Mouse (Mus musculus) erythroblast, adult 5-6 weeks (primary cell): ENCODE results near the gene Tradd. TPM values are rescaled to one million over a fixed set of nuclear protein-coding genes. Genes with fewer than 3 reads are reported as not detected.

Experiments used
- ATAC-seq: replicated peaks from 2 replicates; pipeline ENCODE4 v1.8.0; 2016; ENCODE audit warnings: moderate number of reproducible peaks, mild to moderate bottlenecking, moderate TSS enrichment, inconsistent platforms; ENCODE audit not compliant: poor library complexity, low FRiP score, severe bottlenecking
- total RNA-seq, 2 experiments: library from RNA; stranded (forward) in 1 of 2; stranded (reverse) in 1 of 2; fragments of 150-400 nt in 1 of 2; fragments of 200-764, 138-1000 nt in 1 of 2; gene quantifications; 2 replicates each; pipeline versions ENCODE4 v1.2.3 to v1.2.4; 2015 to 2017; ENCODE audit warnings: low replicate concordance in 2 of 2

The Tradd gene
- total RNA-seq, 2 experiments from 2014 or later: 3.5 to 3.6 TPM

- ATAC-seq: no peak
Observed at GRCm38 (mm10) chr8:105209153-105210110, 55.0 kb downstream of the Tradd start.

Other genes starting within 250 kb of the Tradd start
- not detected in 2 replicates for gene Ces3a, start 216.0 kb downstream of the Tradd start, total RNA-seq (2015; ENCODE audit: low replicate concordance)
- gene Ces3a, start 216.0 kb downstream of the Tradd start, total RNA-seq (2017; ENCODE audit: low replicate concordance): not detected in 2 replicates
- gene Ces3b, start 180.9 kb downstream of the Tradd start, total RNA-seq (2015; ENCODE audit: low replicate concordance): not detected in 2 replicates
- not detected in 2 replicates for gene Ces3b, start 180.9 kb downstream of the Tradd start, total RNA-seq (2017; ENCODE audit: low replicate concordance)
- gene Ces4a, start 132.8 kb downstream of the Tradd start, total RNA-seq (2015; ENCODE audit: low replicate concordance): not detected in 2 replicates
- gene Ces4a, start 132.8 kb downstream of the Tradd start, total RNA-seq (2017; ENCODE audit: low replicate concordance): not detected in 2 replicates
- gene Cbfb, start 93.9 kb downstream of the Tradd start, total RNA-seq (2015; ENCODE audit: low replicate concordance): 28.6 and 37.6 TPM in 2 replicates
- gene Cbfb, start 93.9 kb downstream of the Tradd start, total RNA-seq (2017; ENCODE audit: low replicate concordance): 27.2 and 33.1 TPM in 2 replicates
- 16.9 and 22.5 TPM in 2 replicates for gene D230025D16Rik, start 39.5 kb downstream of the Tradd start, total RNA-seq (2015; ENCODE audit: low replicate concordance)
- 20.1 and 22.6 TPM in 2 replicates for gene D230025D16Rik, start 39.5 kb downstream of the Tradd start, total RNA-seq (2017; ENCODE audit: low replicate concordance)
- not detected in 2 replicates for gene B3gnt9, start 9.5 kb downstream of the Tradd start, total RNA-seq (2015; ENCODE audit: low replicate concordance)
- gene B3gnt9, start 9.5 kb downstream of the Tradd start, total RNA-seq (2017; ENCODE audit: low replicate concordance): 0.09 TPM in 1 of 2 replicates, not detected in the other
- 1.3 and 3.5 TPM in 2 replicates for gene Fbxl8, start within 50 bp of the Tradd start, total RNA-seq (2015; ENCODE audit: low replicate concordance)
- gene Fbxl8, start within 50 bp of the Tradd start, total RNA-seq (2017; ENCODE audit: low replicate concordance): 0.28 and 0.94 TPM in 2 replicates
- not detected in 2 replicates for gene Hsf4, start 5.2 kb upstream of the Tradd start, total RNA-seq (2015; ENCODE audit: low replicate concordance)
- not detected in 2 replicates for gene Hsf4, start 5.2 kb upstream of the Tradd start, total RNA-seq (2017; ENCODE audit: low replicate concordance)
- not detected in 2 replicates for gene Nol3, start 11.5 kb upstream of the Tradd start, total RNA-seq (2015; ENCODE audit: low replicate concordance)
- gene Nol3, start 11.5 kb upstream of the Tradd start, total RNA-seq (2017; ENCODE audit: low replicate concordance): not detected in 2 replicates
- gene 4931428F04Rik, start 25.3 kb upstream of the Tradd start, total RNA-seq (2015; ENCODE audit: low replicate concordance): 1.0 and 3.8 TPM in 2 replicates
- gene 4931428F04Rik, start 25.3 kb upstream of the Tradd start, total RNA-seq (2017; ENCODE audit: low replicate concordance): 0.70 and 1.2 TPM in 2 replicates
- gene Exoc3l, start 31.5 kb upstream of the Tradd start, total RNA-seq (2015; ENCODE audit: low replicate concordance): 0.38 and 5.9 TPM in 2 replicates
- gene Exoc3l, start 31.5 kb upstream of the Tradd start, total RNA-seq (2017; ENCODE audit: low replicate concordance): 15.0 and 26.8 TPM in 2 replicates
- 289 and 294 TPM in 2 replicates for gene E2f4, start 33.1 kb upstream of the Tradd start, total RNA-seq (2015; ENCODE audit: low replicate concordance)
- 120 and 129 TPM in 2 replicates for gene E2f4, start 33.1 kb upstream of the Tradd start, total RNA-seq (2017; ENCODE audit: low replicate concordance)
- gene Elmo3, start 41.0 kb upstream of the Tradd start, total RNA-seq (2015; ENCODE audit: low replicate concordance): 13.8 and 17.3 TPM in 2 replicates
- gene Elmo3, start 41.0 kb upstream of the Tradd start, total RNA-seq (2017; ENCODE audit: low replicate concordance): 22.1 and 30.7 TPM in 2 replicates
- gene Lrrc29, start 61.7 kb upstream of the Tradd start, total RNA-seq (2015; ENCODE audit: low replicate concordance): 13.4 and 35.9 TPM in 2 replicates
- gene Lrrc29, start 61.7 kb upstream of the Tradd start, total RNA-seq (2017; ENCODE audit: low replicate concordance): 26.2 and 28.6 TPM in 2 replicates
- gene Tmem208, start 61.7 kb upstream of the Tradd start, total RNA-seq (2015; ENCODE audit: low replicate concordance): 51.2 and 56.3 TPM in 2 replicates
- gene Tmem208, start 61.7 kb upstream of the Tradd start, total RNA-seq (2017; ENCODE audit: low replicate concordance): 18.5 and 26.9 TPM in 2 replicates
- 0.19 and 3.8 TPM in 2 replicates for gene Fhod1, start 83.3 kb upstream of the Tradd start, total RNA-seq (2015; ENCODE audit: low replicate concordance)
- 0.56 and 1.0 TPM in 2 replicates for gene Fhod1, start 83.3 kb upstream of the Tradd start, total RNA-seq (2017; ENCODE audit: low replicate concordance)
- 1.7 TPM in 1 of 2 replicates, not detected in the other for gene Slc9a5, start 84.2 kb upstream of the Tradd start, total RNA-seq (2015; ENCODE audit: low replicate concordance)
- not detected in 2 replicates for gene Slc9a5, start 84.2 kb upstream of the Tradd start, total RNA-seq (2017; ENCODE audit: low replicate concordance)
- gene Plekhg4, start 108.7 kb upstream of the Tradd start, total RNA-seq (2015; ENCODE audit: low replicate concordance): not detected in 2 replicates
- gene Plekhg4, start 108.7 kb upstream of the Tradd start, total RNA-seq (2017; ENCODE audit: low replicate concordance): not detected in 2 replicates
- gene Kctd19, start 148.9 kb upstream of the Tradd start, total RNA-seq (2015; ENCODE audit: low replicate concordance): not detected in 2 replicates
- not detected in 2 replicates for gene Kctd19, start 148.9 kb upstream of the Tradd start, total RNA-seq (2017; ENCODE audit: low replicate concordance)
- gene Lrrc36, start 149.0 kb upstream of the Tradd start, total RNA-seq (2015; ENCODE audit: low replicate concordance): 0.96 TPM in 1 of 2 replicates, not detected in the other
- 0.56 and 0.85 TPM in 2 replicates for gene Lrrc36, start 149.0 kb upstream of the Tradd start, total RNA-seq (2017; ENCODE audit: low replicate concordance)
- gene Tppp3, start 206.9 kb upstream of the Tradd start, total RNA-seq (2015; ENCODE audit: low replicate concordance): not detected in 2 replicates
- not detected in 2 replicates for gene Tppp3, start 206.9 kb upstream of the Tradd start, total RNA-seq (2017; ENCODE audit: low replicate concordance)
- gene Zdhhc1, start 232.3 kb upstream of the Tradd start, total RNA-seq (2015; ENCODE audit: low replicate concordance): not detected in 2 replicates
- gene Zdhhc1, start 232.3 kb upstream of the Tradd start, total RNA-seq (2017; ENCODE audit: low replicate concordance): 0.17 and 0.42 TPM in 2 replicates